Mouse (Mus musculus): Measurements from ENCODE around the gene Tmem178. TPM values are rescaled to one million over a fixed set of nuclear protein-coding genes. Genes with fewer than 3 reads are reported as not detected.
A peak's percentile ranks its signal among the peaks of the same experiment; 100 is the strongest.

Tmem178 gene
- total and polyA plus RNA-seq, 2 experiments: 0.28 to 0.49 TPM

DNA sequence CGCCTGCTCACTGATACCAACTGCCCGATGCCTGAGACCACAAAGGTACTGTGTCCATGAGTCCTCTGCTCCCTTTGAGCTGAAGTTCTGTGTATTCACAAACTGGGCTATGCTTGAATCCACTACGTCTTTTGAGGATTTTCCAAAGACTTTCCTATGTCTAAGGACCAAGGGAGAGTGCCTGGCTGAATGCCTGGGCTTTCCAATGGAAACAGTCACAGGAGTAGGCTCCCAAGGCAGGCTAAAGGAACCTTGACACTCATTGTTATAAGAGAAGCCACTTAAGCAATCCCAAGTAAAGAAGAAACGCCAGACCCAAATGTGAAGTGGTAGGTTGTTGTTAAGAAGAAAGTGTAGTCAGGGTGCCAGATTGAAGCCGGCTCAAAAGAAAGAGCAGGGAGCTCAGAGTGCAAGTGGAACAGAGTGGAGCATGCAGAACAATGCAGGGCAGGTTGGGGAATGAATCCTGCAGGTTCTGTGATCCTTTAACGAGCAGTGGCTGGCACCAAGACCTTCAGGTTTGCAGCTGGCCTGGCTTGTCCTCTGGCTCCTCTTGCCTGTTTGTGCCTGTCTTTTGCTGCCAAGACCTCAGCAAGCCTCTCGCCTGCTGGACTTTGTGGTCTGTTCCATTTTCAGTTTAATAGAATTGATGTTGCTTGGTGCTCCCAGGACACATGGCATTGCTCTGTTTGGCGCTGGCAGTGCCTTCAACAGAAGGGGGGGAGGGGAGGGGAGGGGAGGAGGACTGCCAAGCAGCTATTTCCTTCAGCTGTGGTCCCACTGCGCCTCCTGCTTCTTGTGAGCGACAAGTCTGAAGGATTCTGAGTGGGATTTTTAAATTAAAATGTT, 22.9 kb upstream of the Tmem178 start:
- TF ChIP-seq CTCF (IDR thresholded peaks at IDR 0.05; ENCODE audit: low read depth, low read length): no peak
- no peak for TF ChIP-seq POLR2A (IDR thresholded peaks at IDR 0.05; ENCODE audit: extremely low read depth, insufficient read depth, low read length)
- Histone ChIP-seq H3K79me2 (ENCODE audit: control insufficient read depth, insufficient read depth, low read length) (no peaks in the 10 kb centered on the region), H3K9ac (ENCODE audit: low read depth, low read length) (no peak overlapping the region), H3K4me1 (ENCODE audit: control insufficient read depth, insufficient read depth, low read length) (peaks cover 8% of the 10 kb centered on the region; the same call in 1 of the 2 replicates), H3K36me3 (ENCODE audit: control insufficient read depth, insufficient read depth, low read length) (no peaks in the 10 kb centered on the region), H3K27me3 (ENCODE audit: control insufficient read depth, insufficient read depth, low read length) (no peaks in the 10 kb centered on the region), H3K27ac (replicated peaks; ENCODE audit: insufficient read depth, low read depth, low read length) (no peak overlapping the region), H3K4me3 (ENCODE audit: insufficient read depth, low read depth, low read length) (no peak overlapping the region)
- peak; percentile 87 for DNase-seq (ENCODE audit: extremely low read depth, low read depth, low spot score)
- WGBS: 64% methylated on average over 10 of the region's 10 CpGs

DNA sequence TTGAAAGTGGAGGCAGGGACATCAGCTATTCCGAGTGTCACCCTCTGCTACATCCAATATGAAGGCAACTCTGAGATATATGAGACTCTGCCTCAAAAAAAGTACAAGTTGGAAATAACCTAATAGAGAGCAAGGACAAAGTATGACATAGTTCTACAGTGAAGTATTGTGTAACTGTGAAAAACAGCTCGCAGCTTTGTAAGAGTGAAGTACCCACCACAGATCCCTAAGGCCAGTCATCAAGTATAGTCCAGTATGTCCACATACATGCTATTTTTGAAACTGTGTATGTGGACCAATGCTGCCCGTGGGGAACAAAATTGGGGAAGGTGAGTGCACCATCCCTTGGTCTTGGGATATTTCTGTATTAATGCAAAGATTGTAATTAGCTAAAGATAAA, 18.9 kb upstream of the Tmem178 start:
- Histone ChIP-seq H3K4me3 (ENCODE audit: insufficient read depth, low read depth, low read length) (no peak overlapping the region), H3K79me2 (ENCODE audit: control insufficient read depth, insufficient read depth, low read length) (no peaks in the 10 kb centered on the region), H3K27ac (replicated peaks; ENCODE audit: insufficient read depth, low read depth, low read length) (no peak overlapping the region), H3K27me3 (ENCODE audit: control insufficient read depth, insufficient read depth, low read length) (no peaks in the 10 kb centered on the region), H3K4me1 (ENCODE audit: control insufficient read depth, insufficient read depth, low read length) (0 out of 2 replicates have a peak, but pooled peaks cover 6% of the 10 kb centered on the region), H3K9ac (ENCODE audit: low read depth, low read length) (no peak overlapping the region), H3K36me3 (ENCODE audit: control insufficient read depth, insufficient read depth, low read length) (no peaks in the 10 kb centered on the region)
- no peak for TF ChIP-seq POLR2A (IDR thresholded peaks at IDR 0.05; ENCODE audit: extremely low read depth, insufficient read depth, low read length)
- no peak for TF ChIP-seq CTCF (IDR thresholded peaks at IDR 0.05; ENCODE audit: low read depth, low read length)
- WGBS: 90% methylated on average over 3 of the region's 3 CpGs
- DNase-seq (ENCODE audit: extremely low read depth, low read depth, low spot score): no peak

DNA sequence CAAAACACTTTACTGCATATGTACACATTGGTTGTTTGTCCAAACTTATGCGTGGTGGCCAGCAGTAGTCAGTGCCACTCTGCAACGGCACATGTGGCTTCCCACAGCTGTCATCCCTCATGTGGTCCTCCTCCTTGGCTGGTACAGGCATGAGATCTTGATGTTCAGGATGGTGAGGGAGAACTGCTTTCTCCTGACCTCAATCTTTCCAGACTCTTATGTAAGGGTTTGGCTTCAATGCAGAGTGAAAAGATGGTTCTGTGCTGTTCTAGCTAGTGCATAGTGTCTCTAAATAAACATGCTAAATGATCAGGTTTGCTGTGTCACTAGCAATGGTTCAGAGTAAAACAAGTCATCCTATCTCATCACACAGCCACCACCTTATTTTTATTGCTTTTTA, 17.3 kb upstream of the Tmem178 start:
- Histone ChIP-seq H3K79me2 (ENCODE audit: control insufficient read depth, insufficient read depth, low read length) (no peaks in the 10 kb centered on the region), H3K4me3 (ENCODE audit: insufficient read depth, low read depth, low read length) (no peak overlapping the region), H3K27ac (replicated peaks; ENCODE audit: insufficient read depth, low read depth, low read length) (no peak overlapping the region), H3K9ac (ENCODE audit: low read depth, low read length) (no peak overlapping the region), H3K4me1 (ENCODE audit: control insufficient read depth, insufficient read depth, low read length) (no peaks in the 10 kb centered on the region), H3K36me3 (ENCODE audit: control insufficient read depth, insufficient read depth, low read length) (no peaks in the 10 kb centered on the region), H3K27me3 (ENCODE audit: control insufficient read depth, insufficient read depth, low read length) (no peaks in the 10 kb centered on the region)
- 91% methylated on average over 2 of the region's 2 CpGs for WGBS
- no peak for DNase-seq (ENCODE audit: extremely low read depth, low read depth, low spot score)
- no peak for TF ChIP-seq POLR2A (IDR thresholded peaks at IDR 0.05; ENCODE audit: extremely low read depth, insufficient read depth, low read length)
- TF ChIP-seq CTCF (IDR thresholded peaks at IDR 0.05; ENCODE audit: low read depth, low read length): no peak

DNA sequence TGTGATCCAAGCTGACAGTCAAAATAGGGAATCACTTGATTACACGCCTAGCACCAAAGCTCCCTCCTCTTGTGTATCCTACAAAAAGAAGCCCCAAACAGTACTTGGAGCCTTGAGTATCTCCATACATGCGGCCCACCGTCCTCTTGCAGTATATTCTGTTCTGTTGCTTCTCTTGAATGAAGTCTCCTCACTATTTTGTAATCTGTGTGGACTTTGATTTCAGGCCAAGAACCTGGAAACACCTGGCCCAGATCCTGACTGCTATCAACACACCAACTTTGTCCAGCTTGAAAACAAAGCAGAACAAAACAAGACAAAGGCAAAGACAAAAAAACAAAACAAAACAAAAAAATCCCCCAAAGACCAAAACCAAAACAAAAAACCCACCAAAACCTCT, 11.7 kb upstream of the Tmem178 start:
- Histone ChIP-seq H3K4me1 (ENCODE audit: control insufficient read depth, insufficient read depth, low read length) (no peaks in the 10 kb centered on the region; the same call in 1 of the 2 replicates), H3K36me3 (ENCODE audit: control insufficient read depth, insufficient read depth, low read length) (no peaks in the 10 kb centered on the region), H3K27ac (replicated peaks; ENCODE audit: insufficient read depth, low read depth, low read length) (no peak overlapping the region), H3K27me3 (ENCODE audit: control insufficient read depth, insufficient read depth, low read length) (no peaks in the 10 kb centered on the region), H3K79me2 (ENCODE audit: control insufficient read depth, insufficient read depth, low read length) (no peaks in the 10 kb centered on the region), H3K4me3 (ENCODE audit: insufficient read depth, low read depth, low read length) (no peak overlapping the region), H3K9ac (ENCODE audit: low read depth, low read length) (no peak overlapping the region)
- WGBS: 45% methylated on average over 3 of the region's 3 CpGs
- DNase-seq (ENCODE audit: extremely low read depth, low read depth, low spot score): peak; percentile 83
- TF ChIP-seq CTCF (IDR thresholded peaks at IDR 0.05; ENCODE audit: low read depth, low read length): no peak
- TF ChIP-seq POLR2A (IDR thresholded peaks at IDR 0.05; ENCODE audit: extremely low read depth, insufficient read depth, low read length): no peak

DNA sequence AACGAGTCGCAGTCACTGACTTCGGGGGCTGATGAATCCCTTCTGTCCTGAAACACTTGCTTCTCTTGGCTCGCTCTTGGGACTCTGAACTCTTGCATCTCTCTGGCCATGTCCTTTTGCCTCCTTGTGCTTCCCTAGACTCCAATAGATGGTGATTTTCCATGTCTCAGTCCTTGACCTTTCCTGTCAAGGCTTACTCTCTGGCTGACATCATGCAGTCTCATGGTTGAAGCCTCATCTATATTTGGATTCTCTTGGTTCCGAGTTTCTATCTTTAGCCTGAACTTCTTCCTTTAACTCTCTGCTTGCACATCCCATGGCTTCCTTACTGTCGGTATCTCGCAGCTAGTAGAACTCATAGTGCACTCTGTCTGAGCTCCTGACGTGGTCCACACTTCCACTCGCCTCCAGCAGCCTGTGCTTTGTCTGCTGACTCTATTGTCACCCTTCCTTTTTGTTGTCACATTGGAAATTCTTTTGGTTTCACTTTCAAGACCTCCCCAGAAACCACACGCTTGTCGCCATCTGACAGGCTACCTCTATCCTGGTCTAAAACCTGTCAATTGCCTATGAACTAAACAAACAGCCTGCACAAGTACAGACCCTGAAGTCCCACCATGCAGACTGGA, 10.9 kb upstream of the Tmem178 start:
- Histone ChIP-seq H3K9ac (ENCODE audit: low read depth, low read length) (no peak overlapping the region), H3K27ac (replicated peaks; ENCODE audit: insufficient read depth, low read depth, low read length) (peak overlapping the region; percentile 42), H3K4me1 (ENCODE audit: control insufficient read depth, insufficient read depth, low read length) (no peaks in the 10 kb centered on the region; the same call in 1 of the 2 replicates), H3K27me3 (ENCODE audit: control insufficient read depth, insufficient read depth, low read length) (no peaks in the 10 kb centered on the region), H3K36me3 (ENCODE audit: control insufficient read depth, insufficient read depth, low read length) (no peaks in the 10 kb centered on the region), H3K4me3 (ENCODE audit: insufficient read depth, low read depth, low read length) (no peak overlapping the region), H3K79me2 (ENCODE audit: control insufficient read depth, insufficient read depth, low read length) (no peaks in the 10 kb centered on the region)
- DNase-seq (ENCODE audit: extremely low read depth, low read depth, low spot score): peak; percentile 54
- TF ChIP-seq CTCF (IDR thresholded peaks at IDR 0.05; ENCODE audit: low read depth, low read length): no peak
- TF ChIP-seq POLR2A (IDR thresholded peaks at IDR 0.05; ENCODE audit: extremely low read depth, insufficient read depth, low read length): no peak
- WGBS: 67% methylated on average over 11 of the region's 11 CpGs
